Mouse (Mus musculus) limb, embryonic 14.5 days (tissue): ENCODE measurements at regions not wholly inside any gene's neighbourhood (a gene's known extent, or its start where the extent isn't known, plus 50 kb on each side); places are given as distances from the start of the nearest gene placed in this dataset.
"Not testable (repeated sequence)": the region's sequence is repeated elsewhere in the genome, so short reads cannot be mapped to it uniquely, and the experiment has no call there.

Experiments
- ATAC-seq: fragments of 200-750 bp; cut with Nextera tagmentation; 2 replicates; pipeline ENCODE4 v1.8.0; 2017; ENCODE audit warnings: low read depth, moderate number of reproducible peaks, moderate TSS enrichment; ENCODE audit not compliant: low FRiP score
- DNase-seq: peaks from one replicate; pipeline ENCODE4 v3.0.0-alpha.2; 2015; ENCODE audit warnings: low spot score
- H3K27ac ChIP-seq: fragments of 300-500 bp; sonication (generic); replicated peaks from 2 replicates; pipeline ENCODE4 v1.5.1; 2014; ENCODE audit warnings: low read depth, mild to moderate bottlenecking, low read length, moderate library complexity, mixed read lengths
- H3K27me3 ChIP-seq: fragments of 300-500 bp; sonication (generic); 2 replicates; pipeline ENCODE4 v1.6.1; 2014; ENCODE audit warnings: low read length, mixed read lengths; ENCODE audit not compliant: control insufficient read depth, insufficient read depth
- H3K36me3 ChIP-seq: fragments of 300-500 bp; sonication (generic); 2 replicates; pipeline ENCODE4 v1.6.1; 2014; ENCODE audit warnings: mild to moderate bottlenecking, low read length, moderate library complexity, mixed read lengths; ENCODE audit not compliant: control insufficient read depth, insufficient read depth
- H3K4me1 ChIP-seq: fragments of 300-500 bp; sonication (generic); 2 replicates; pipeline ENCODE4 v1.6.1; 2014; ENCODE audit warnings: antibody characterized with exemption, low read length, mixed read lengths; ENCODE audit not compliant: control insufficient read depth, insufficient read depth
- H3K4me2 ChIP-seq: fragments of 300-500 bp; sonication (generic); replicated peaks from 2 replicates; pipeline ENCODE4 v1.6.1; 2014; ENCODE audit warnings: low read depth, mild to moderate bottlenecking, low read length, moderate library complexity; ENCODE audit not compliant: severe bottlenecking
- H3K4me3 ChIP-seq: fragments of 300-500 bp; sonication (generic); replicated peaks from 2 replicates; pipeline ENCODE4 v1.5.1; 2014; ENCODE audit warnings: low read length
- H3K9ac ChIP-seq: fragments of 300-500 bp; sonication (generic); 2 replicates; pipeline ENCODE4 v1.6.1; 2014; ENCODE audit warnings: mild to moderate bottlenecking, low read depth, low read length, moderate library complexity; ENCODE audit not compliant: severe bottlenecking
- H3K9me3 ChIP-seq: fragments of 300-500 bp; sonication (generic); 2 replicates; pipeline ENCODE4 v1.6.1; 2016; ENCODE audit warnings: low read length; ENCODE audit not compliant: control insufficient read depth
- POLR2A ChIP-seq: fragments of 200-500 bp; IDR thresholded peaks from 2 replicates; pipeline ENCODE4 v1.8.0; 2012; ENCODE audit warnings: inconsistent platforms, mild to moderate bottlenecking, moderate library complexity, borderline replicate concordance; ENCODE audit not compliant: insufficient read depth, insufficient read length; ENCODE audit errors: extremely low read depth
- WGBS: fragments of 180-500 bp; shearing (Covaris S2); extraction: QIAGEN DNeasy Blood & Tissue Kit; methylation state at CpG from one replicate; pipeline ENCODE4 v1.1.7; 2014; 5-methylcytosine and 5-hydroxymethylcytosine counted together

DNA sequence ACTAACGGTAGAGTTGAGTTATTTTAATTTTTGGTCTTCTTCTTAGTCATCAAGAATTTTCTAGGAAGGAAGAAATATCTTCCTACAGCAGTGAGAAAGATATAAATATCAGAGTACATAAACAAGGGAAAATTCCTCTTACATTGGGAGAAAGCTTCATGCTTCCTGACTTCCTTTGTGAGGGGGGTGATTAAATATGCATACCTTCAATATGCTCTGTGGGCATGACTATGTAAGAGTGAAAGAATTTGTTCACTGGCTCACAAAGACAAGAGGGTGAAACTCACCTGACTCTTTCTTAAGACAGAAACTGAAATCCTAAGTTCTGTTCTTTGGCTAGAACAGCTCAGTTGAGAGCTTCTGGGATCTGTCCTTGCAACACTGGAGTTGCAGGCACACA, 656.1 kb downstream of the Tecrl start:
- Histone ChIP-seq H3K4me1 (no peaks in the 10 kb centered on the region), H3K4me3 (no peak overlapping the region), H3K4me2 (no peak overlapping the region), H3K36me3 (no peaks in the 10 kb centered on the region), H3K27me3 (no peaks in the 10 kb centered on the region), H3K9ac (no peak overlapping the region), H3K9me3 (no peaks in the 10 kb centered on the region), H3K27ac (no peak overlapping the region)
- WGBS: 82% methylated on average over 1 of the region's 1 CpGs
- TF ChIP-seq POLR2A: no peak
- DNase-seq (no peak), ATAC-seq (no peak)

DNA sequence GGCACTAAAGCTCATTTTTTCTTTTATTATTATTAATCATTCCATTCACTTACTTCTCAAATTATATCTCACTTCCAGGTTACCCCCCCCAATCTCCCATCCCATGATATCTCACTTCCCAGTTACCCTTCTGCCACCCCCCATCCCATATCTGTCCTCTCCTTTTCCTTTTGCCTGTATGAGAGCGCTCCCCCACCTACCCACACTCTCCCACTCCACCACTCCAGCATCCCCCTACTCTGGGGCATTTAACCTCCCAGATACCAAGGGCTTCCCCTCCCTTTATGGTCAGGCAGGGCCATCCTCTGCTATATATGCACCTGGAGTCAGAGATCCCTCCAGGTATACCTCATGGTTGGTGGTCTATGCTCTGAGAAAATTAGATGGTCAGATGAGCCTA, 671.6 kb downstream of the Tecrl start:
- H3K4me1 ChIP-seq: no peaks in the 10 kb centered on the region
- no peak for TF ChIP-seq POLR2A
- H3K4me2 ChIP-seq: no peak overlapping the region
- H3K36me3 ChIP-seq: no peaks in the 10 kb centered on the region
- H3K4me3 ChIP-seq: no peak overlapping the region
- no peaks in the 10 kb centered on the region for H3K27me3 ChIP-seq
- no peak for DNase-seq
- ATAC-seq: no peak
- H3K27ac ChIP-seq: no peak overlapping the region
- H3K9ac ChIP-seq: no peak overlapping the region
- no peaks in the 10 kb centered on the region for H3K9me3 ChIP-seq
- WGBS: 93% methylated on average over 1 of the region's 1 CpGs

- no peak for ATAC-seq
- H3K27ac ChIP-seq: no peak overlapping the region
- no peaks in the 10 kb centered on the region for H3K9me3 ChIP-seq
- 95% methylated on average over 1 of the region's 1 CpGs for WGBS
- no peaks in the 10 kb centered on the region for H3K27me3 ChIP-seq
- no peak for TF ChIP-seq POLR2A
- no peak for DNase-seq
- no peak overlapping the region for H3K4me3 ChIP-seq
- H3K36me3 ChIP-seq: no peaks in the 10 kb centered on the region
- H3K4me2 ChIP-seq: no peak overlapping the region
- H3K4me1 ChIP-seq: no peaks in the 10 kb centered on the region
- no peak overlapping the region for H3K9ac ChIP-seq
Observed at GRCm38 (mm10) chr5:82664121-82664520, 690.9 kb downstream of the Tecrl start.

- H3K4me3 ChIP-seq, H3K9me3 ChIP-seq, H3K9ac ChIP-seq, H3K27me3 ChIP-seq, DNase-seq, H3K27ac ChIP-seq, H3K4me1 ChIP-seq, ATAC-seq, H3K4me2 ChIP-seq, H3K36me3 ChIP-seq: not testable (repeated sequence)
- WGBS: 93% methylated on average over 21 of the region's 23 CpGs
Observed at GRCm38 (mm10) chr5:82653637-82654036, 701.4 kb downstream of the Tecrl start.

GRCm38 (mm10) chr5:82620056-82620455, 734.9 kb downstream of the Tecrl start:
- DNase-seq: no peak
- Histone ChIP-seq H3K4me1 (no peaks in the 10 kb centered on the region), H3K9ac (no peak overlapping the region), H3K27me3 (no peaks in the 10 kb centered on the region), H3K4me2 (no peak overlapping the region), H3K36me3 (no peaks in the 10 kb centered on the region), H3K4me3 (no peak overlapping the region), H3K27ac (no peak overlapping the region), H3K9me3 (no peaks in the 10 kb centered on the region)
- WGBS: 82% methylated on average over 1 of the region's 1 CpGs
- TF ChIP-seq POLR2A: no peak
- ATAC-seq: no peak
